ENCODE assay signal across 8 mouse cellular contexts in genomic region chr7:139200108-139200507, GRCm38 (mm10). TPM values are rescaled to one million over a fixed set of nuclear protein-coding genes. Genes with fewer than 3 reads are reported as not detected.
DNase-seq lines count a peak whose midpoint lies in the region; ATAC-seq and TF ChIP-seq lines count a peak whose summit lies in the region.

No protein-coding gene starts in this region.

- no peaks in the 10 kb centered on the region for H3K4me1 ChIP-seq in kidney, embryonic 15.5 days
- no peaks in the 10 kb centered on the region for H3K4me1 ChIP-seq in forebrain, embryonic 15.5 days
- no peaks in the 10 kb centered on the region for H3K4me1 ChIP-seq in intestine, postnatal 0 days (replicated peaks; ENCODE audit: control insufficient read depth, insufficient read depth, low read length)
- no peaks in the 10 kb centered on the region for H3K4me1 ChIP-seq in liver, embryonic 14.5 days (replicated peaks; ENCODE audit: control insufficient read depth in 2 of 2, insufficient read depth in 2 of 2, low read length in 1 of 2)
- H3K4me1 ChIP-seq in neural tube, embryonic 14.5 days (ENCODE audit: control insufficient read depth, insufficient read depth, low read length), result no peaks in the 10 kb centered on the region

- no peak overlapping the region for H3K4me3 ChIP-seq in kidney, embryonic 15.5 days (replicated peaks)
- H3K4me3 ChIP-seq in forebrain, embryonic 15.5 days, result no peak overlapping the region
- H3K4me3 ChIP-seq in intestine, postnatal 0 days (ENCODE audit: low read depth, low read length), result no peak overlapping the region
- H3K4me3 ChIP-seq in liver, embryonic 14.5 days (ENCODE audit: insufficient read depth in 1 of 2, low read depth in 2 of 2, low read length in 2 of 2), result no peak overlapping the region
- no peak overlapping the region for H3K4me3 ChIP-seq in neural tube, embryonic 14.5 days (ENCODE audit: low read depth, low read length)

- TF ChIP-seq EP300 in liver, embryonic 14.5 days (IDR thresholded peaks at IDR 0.05; ENCODE audit: low read depth), result no peak

- WGBS in kidney, embryonic 15.5 days, result 23% methylated on average over 7 of the region's 7 CpGs
- 29% methylated on average over 7 of the region's 7 CpGs for WGBS in forebrain, embryonic 15.5 days
- 28% methylated on average over 7 of the region's 7 CpGs for WGBS in intestine, postnatal 0 days
- 17% methylated on average over 7 of the region's 7 CpGs for WGBS in liver, embryonic 14.5 days (ENCODE audit: insufficient replicate concordance)
- 31% methylated on average over 7 of the region's 7 CpGs for WGBS in neural tube, embryonic 14.5 days

- H3K9me3 ChIP-seq in kidney, embryonic 15.5 days (replicated peaks), result no peaks in the 10 kb centered on the region
- H3K9me3 ChIP-seq in forebrain, embryonic 15.5 days, result no peaks in the 10 kb centered on the region
- no peaks in the 10 kb centered on the region for H3K9me3 ChIP-seq in intestine, postnatal 0 days (ENCODE audit: control insufficient read depth)
- H3K9me3 ChIP-seq in liver, embryonic 14.5 days (ENCODE audit: control insufficient read depth, low read length), result no peaks in the 10 kb centered on the region
- H3K9me3 ChIP-seq in neural tube, embryonic 14.5 days (ENCODE audit: control insufficient read depth, low read length), result no peaks in the 10 kb centered on the region

- H3K27me3 ChIP-seq in kidney, embryonic 15.5 days, result peaks cover 42% of the 10 kb centered on the region
- peaks cover 9% of the 10 kb centered on the region; the same call in 1 of the 2 replicates for H3K27me3 ChIP-seq in forebrain, embryonic 15.5 days
- H3K27me3 ChIP-seq in intestine, postnatal 0 days (replicated peaks; ENCODE audit: control insufficient read depth, insufficient read depth, low read length), result peaks cover 4% of the 10 kb centered on the region; the same call in 1 of the 2 replicates
- no peaks in the 10 kb centered on the region for H3K27me3 ChIP-seq in liver, embryonic 14.5 days (ENCODE audit: control insufficient read depth, insufficient read depth, low read length)
- no peaks in the 10 kb centered on the region for H3K27me3 ChIP-seq in neural tube, embryonic 14.5 days (ENCODE audit: control insufficient read depth, insufficient read depth, low read length)

- H3K36me3 ChIP-seq in kidney, embryonic 15.5 days, result no peaks in the 10 kb centered on the region
- H3K36me3 ChIP-seq in forebrain, embryonic 15.5 days, result no peaks in the 10 kb centered on the region
- no peaks in the 10 kb centered on the region for H3K36me3 ChIP-seq in intestine, postnatal 0 days (ENCODE audit: control insufficient read depth, insufficient read depth)
- H3K36me3 ChIP-seq in liver, embryonic 14.5 days (replicated peaks; ENCODE audit: control insufficient read depth, insufficient read depth, low read depth), result no peaks in the 10 kb centered on the region
- H3K36me3 ChIP-seq in neural tube, embryonic 14.5 days (ENCODE audit: control insufficient read depth, insufficient read depth, low read length), result no peaks in the 10 kb centered on the region

- no peak overlapping the region for H3K27ac ChIP-seq in kidney, embryonic 15.5 days
- no peak overlapping the region for H3K27ac ChIP-seq in forebrain, embryonic 15.5 days (replicated peaks)
- H3K27ac ChIP-seq in intestine, postnatal 0 days (ENCODE audit: low read depth, low read length), result no peak overlapping the region
- no peak overlapping the region for H3K27ac ChIP-seq in liver, embryonic 14.5 days
- H3K27ac ChIP-seq in neural tube, embryonic 14.5 days (ENCODE audit: low read depth, low read length), result no peak overlapping the region

- no peak overlapping the region for H3K9ac ChIP-seq in kidney, embryonic 15.5 days
- H3K9ac ChIP-seq in forebrain, embryonic 15.5 days (replicated peaks), result no peak overlapping the region
- H3K9ac ChIP-seq in intestine, postnatal 0 days (ENCODE audit: low read depth, low read length), result no peak overlapping the region
- H3K9ac ChIP-seq in liver, embryonic 14.5 days (replicated peaks), result no peak overlapping the region
- H3K9ac ChIP-seq in neural tube, embryonic 14.5 days (replicated peaks; ENCODE audit: low read depth, low read length), result no peak overlapping the region

- peak; percentile 37 for DNase-seq in kidney, adult 11 months
- DNase-seq in liver, embryonic 14.5 days (ENCODE audit: low read depth in 3 of 3, low spot score in 3 of 3), result no peak
- DNase-seq in c-Kit-positive CD71-positive TER-119-positive erythroid progenitor cells, embryonic 14.5 days (ENCODE audit: low spot score), result no peak

- H3K4me2 ChIP-seq in kidney, embryonic 15.5 days, result no peak overlapping the region
- H3K4me2 ChIP-seq in forebrain, embryonic 15.5 days (replicated peaks), result no peak overlapping the region
- no peak overlapping the region for H3K4me2 ChIP-seq in intestine, postnatal 0 days (replicated peaks; ENCODE audit: low read depth)
- no peak overlapping the region for H3K4me2 ChIP-seq in liver, embryonic 14.5 days (ENCODE audit: low read depth)
- H3K4me2 ChIP-seq in neural tube, embryonic 14.5 days (ENCODE audit: low read depth, low read length), result no peak overlapping the region

- ATAC-seq in kidney, embryonic 15.5 days (replicated peaks; ENCODE audit: low FRiP score), result no peak
- ATAC-seq in cerebellum, adult (ENCODE audit: insufficient number of reproducible peaks, low FRiP score, low TSS enrichment), result peak; percentile 74; the same call in 1 of the 2 replicates
- peak; percentile 38; the same call in 1 of the 2 replicates for ATAC-seq in forebrain, embryonic 15.5 days (replicated peaks)
- no peak for ATAC-seq in intestine, postnatal 0 days
- ATAC-seq in liver, embryonic 14.5 days (ENCODE audit: insufficient read depth), result no peak
- peak; percentile 61; the same call in 1 of the 2 replicates for ATAC-seq in neural tube, embryonic 14.5 days (ENCODE audit: low read depth)

- peak; percentile 86 for TF ChIP-seq CTCF in intestine, postnatal 0 days (IDR thresholded peaks at IDR 0.05; ENCODE audit: low read depth)
- peak; percentile 52 for TF ChIP-seq CTCF in liver, embryonic 14.5 days (IDR thresholded peaks at IDR 0.05; ENCODE audit: low read depth)

RNA-seq across cellular contexts. Expression of gene Lrrc27, which starts 12.7 kb away (rescaled TPM):
- 2.9 and 3.0 TPM in 2 replicates for polyA plus RNA-seq in kidney, embryonic 15.5 days (2015; fragmentation: Nextera tagmentation; extraction: Ambion mirVana)
- polyA plus RNA-seq in forebrain, embryonic 15.5 days (2015; fragmentation: Nextera tagmentation; extraction: Ambion mirVana), result 2.8 and 4.7 TPM in 2 replicates
- 2.0 and 2.5 TPM in 2 replicates for polyA plus RNA-seq in intestine, postnatal 0 days (2015; fragmentation: Nextera tagmentation; extraction: Ambion mirVana)
- 0.17 and 0.27 TPM in 2 replicates for polyA plus RNA-seq in liver, embryonic 14.5 days (2012; rRNA removed)
- 0.49 and 0.52 TPM in 2 replicates for polyA plus RNA-seq in liver, embryonic 14.5 days (2014; fragmentation: Nextera tagmentation; extraction: Ambion mirVana)
- polyA plus RNA-seq in neural tube, embryonic 14.5 days (2014; fragmentation: Nextera tagmentation; extraction: Ambion mirVana), result 5.1 and 6.9 TPM in 2 replicates

RNA-seq across cellular contexts. Expression of gene Stk32c, which starts 13.0 kb away (rescaled TPM):
- polyA plus RNA-seq in kidney, embryonic 15.5 days (2015; fragmentation: Nextera tagmentation; extraction: Ambion mirVana), result 0.14 and 0.16 TPM in 2 replicates
- 0.93 and 0.98 TPM in 2 replicates for polyA plus RNA-seq in forebrain, embryonic 15.5 days (2015; fragmentation: Nextera tagmentation; extraction: Ambion mirVana)
- polyA plus RNA-seq in intestine, postnatal 0 days (2015; fragmentation: Nextera tagmentation; extraction: Ambion mirVana), result 0.07 and 0.10 TPM in 2 replicates
- 0.05 and 0.12 TPM in 2 replicates for polyA plus RNA-seq in liver, embryonic 14.5 days (2012; rRNA removed)
- not detected in 2 replicates for polyA plus RNA-seq in liver, embryonic 14.5 days (2014; fragmentation: Nextera tagmentation; extraction: Ambion mirVana)
- 1.5 and 1.7 TPM in 2 replicates for polyA plus RNA-seq in neural tube, embryonic 14.5 days (2014; fragmentation: Nextera tagmentation; extraction: Ambion mirVana)

RNA-seq across cellular contexts. Expression of gene Pwwp2b, which starts 48.2 kb away (rescaled TPM):
- polyA plus RNA-seq in kidney, embryonic 15.5 days (2015; fragmentation: Nextera tagmentation; extraction: Ambion mirVana), result 8.1 and 8.7 TPM in 2 replicates
- 5.1 and 5.9 TPM in 2 replicates for polyA plus RNA-seq in forebrain, embryonic 15.5 days (2015; fragmentation: Nextera tagmentation; extraction: Ambion mirVana)
- polyA plus RNA-seq in intestine, postnatal 0 days (2015; fragmentation: Nextera tagmentation; extraction: Ambion mirVana), result 12.9 and 16.6 TPM in 2 replicates
- polyA plus RNA-seq in liver, embryonic 14.5 days (2012; rRNA removed), result 1.00 and 1.0 TPM in 2 replicates
- 1.3 and 1.4 TPM in 2 replicates for polyA plus RNA-seq in liver, embryonic 14.5 days (2014; fragmentation: Nextera tagmentation; extraction: Ambion mirVana)
- polyA plus RNA-seq in neural tube, embryonic 14.5 days (2014; fragmentation: Nextera tagmentation; extraction: Ambion mirVana), result 5.6 and 6.4 TPM in 2 replicates

Comparison
In these comparisons a context has a peak if more than half of its experiments do, and no peak if none do; other contexts are left out.
1. ATAC-seq: peak in cerebellum, adult (single experiment), forebrain, embryonic 15.5 days (single experiment) and neural tube, embryonic 14.5 days (single experiment); none in kidney, embryonic 15.5 days (single experiment), intestine, postnatal 0 days (single experiment) and liver, embryonic 14.5 days (single experiment).